Mouse (Mus musculus) megakaryocyte, embryonic 14.5 days (primary cell): Measurements from ENCODE around the gene Fam129b.

Source experiments
- FLI1 ChIP-seq: IDR thresholded peaks from 2 replicates; pipeline ENCODE4 v1.6.1; 2012; ENCODE audit warnings: low read length, inconsistent platforms, mixed read lengths
- GATA1 ChIP-seq: IDR thresholded peaks from 3 replicates; pipeline ENCODE4 v1.6.1; 2012; ENCODE audit warnings: mixed read lengths, low read length, inconsistent platforms, borderline replicate concordance

GRCm38 (mm10) chr2:32905297-32905696 lies 29.4 kb downstream of the Fam129b start:
- no peak for TF ChIP-seq GATA1
- no peak for TF ChIP-seq FLI1
